Mouse (Mus musculus) liver (tissue): Measurements from ENCODE around the gene Nrxn3.

Experiments
- DNase-seq: peaks from one replicate; pipeline ENCODE4 v3.0.0-alpha.2; 2020; ENCODE audit warnings: mixed read lengths

Nrxn3 gene

DNA sequence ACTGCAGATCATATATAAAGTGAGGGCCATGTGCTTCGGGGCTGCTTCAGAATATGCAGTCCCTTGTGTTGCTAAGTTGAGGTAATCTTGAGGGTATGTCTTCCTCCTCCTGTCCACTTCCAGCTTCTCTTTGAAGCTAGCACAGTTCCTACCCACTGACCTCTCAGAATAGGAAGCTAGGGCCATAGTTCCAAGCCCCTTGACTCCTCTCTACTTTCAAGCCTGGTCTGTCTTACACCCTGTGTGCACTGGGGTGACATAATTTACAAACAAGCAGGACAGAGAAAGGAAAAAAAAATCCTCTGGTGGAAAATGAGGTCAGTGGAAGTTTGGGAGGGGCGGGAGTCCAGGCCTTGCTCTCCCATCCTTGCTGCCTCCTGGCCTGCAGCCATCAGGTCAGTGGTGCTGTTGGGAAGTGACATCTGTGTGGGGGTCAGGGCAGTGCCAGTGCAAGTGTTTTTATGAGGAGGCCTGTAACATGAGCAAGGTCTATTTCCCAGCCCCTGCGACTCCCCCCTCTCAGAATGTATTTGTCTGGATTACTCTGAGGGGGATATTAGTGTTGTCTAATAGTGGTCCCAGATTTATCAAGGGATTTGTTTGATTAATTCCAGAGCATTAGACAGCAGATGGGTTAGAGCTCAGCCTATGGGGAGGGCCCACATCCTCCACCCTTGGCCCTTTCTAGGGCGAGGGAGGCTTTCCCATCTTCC lies 96.1 kb downstream of the Nrxn3 start:
- no peak for DNase-seq

- no peak for DNase-seq
These were observed 96.6 kb downstream of the Nrxn3 start for GRCm38 (mm10) chr12:88819335-88819709.

- DNase-seq: no peak
These were observed 97.5 kb downstream of the Nrxn3 start for GRCm38 (mm10) chr12:88820131-88820530.

- no peak for DNase-seq
These were observed 108.2 kb downstream of the Nrxn3 start for GRCm38 (mm10) chr12:88830851-88831250.

DNA sequence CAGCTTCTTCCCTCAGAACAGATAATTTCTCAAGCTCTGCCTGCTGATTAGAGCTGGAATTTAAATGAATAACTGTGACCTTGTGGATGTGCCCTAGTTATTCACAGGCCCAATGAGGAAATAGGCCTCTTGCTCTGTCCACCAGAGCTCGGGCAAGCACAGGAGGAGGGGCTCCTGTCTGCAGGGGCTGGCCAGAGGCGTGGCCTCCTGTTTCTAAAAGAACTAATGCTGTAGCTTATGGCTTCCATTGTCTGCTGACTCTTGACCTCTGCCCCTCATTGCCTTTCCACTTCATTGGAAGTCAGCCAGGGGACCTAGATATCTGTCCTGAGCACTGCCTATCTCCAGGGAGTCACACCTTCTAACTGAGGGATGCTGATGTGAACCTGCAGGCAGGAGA lies 113.1 kb downstream of the Nrxn3 start:
- no peak for DNase-seq

GRCm38 (mm10) chr12:88839724-88840123 lies 117.0 kb downstream of the Nrxn3 start:
- no peak for DNase-seq

- no peak for DNase-seq
These were observed 118.7 kb downstream of the Nrxn3 start for GRCm38 (mm10) chr12:88841350-88841749.

GRCm38 (mm10) chr12:88850400-88851179 lies 127.9 kb downstream of the Nrxn3 start:
- DNase-seq: no peak

- no peak for DNase-seq
These were observed 131.4 kb downstream of the Nrxn3 start for GRCm38 (mm10) chr12:88854039-88854438.

DNA sequence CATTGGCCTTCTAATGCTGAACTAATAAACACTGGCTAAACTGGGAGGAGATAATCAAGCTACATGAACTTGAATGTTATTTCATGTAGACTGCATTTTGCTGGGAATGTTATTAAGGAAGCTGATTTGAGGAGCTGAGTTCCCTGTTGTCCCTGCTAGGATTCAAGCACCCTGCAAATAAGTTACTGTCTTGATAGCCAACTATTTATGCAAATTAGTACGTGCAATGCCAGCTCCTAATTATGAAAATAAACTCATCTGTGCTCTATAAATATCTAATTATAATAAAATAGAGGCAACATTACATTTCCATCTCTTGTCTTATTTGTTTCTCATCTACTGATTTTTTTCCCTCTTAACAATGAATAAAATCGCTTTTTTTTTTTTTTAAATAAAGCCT lies 135.0 kb downstream of the Nrxn3 start:
- no peak for DNase-seq

DNA sequence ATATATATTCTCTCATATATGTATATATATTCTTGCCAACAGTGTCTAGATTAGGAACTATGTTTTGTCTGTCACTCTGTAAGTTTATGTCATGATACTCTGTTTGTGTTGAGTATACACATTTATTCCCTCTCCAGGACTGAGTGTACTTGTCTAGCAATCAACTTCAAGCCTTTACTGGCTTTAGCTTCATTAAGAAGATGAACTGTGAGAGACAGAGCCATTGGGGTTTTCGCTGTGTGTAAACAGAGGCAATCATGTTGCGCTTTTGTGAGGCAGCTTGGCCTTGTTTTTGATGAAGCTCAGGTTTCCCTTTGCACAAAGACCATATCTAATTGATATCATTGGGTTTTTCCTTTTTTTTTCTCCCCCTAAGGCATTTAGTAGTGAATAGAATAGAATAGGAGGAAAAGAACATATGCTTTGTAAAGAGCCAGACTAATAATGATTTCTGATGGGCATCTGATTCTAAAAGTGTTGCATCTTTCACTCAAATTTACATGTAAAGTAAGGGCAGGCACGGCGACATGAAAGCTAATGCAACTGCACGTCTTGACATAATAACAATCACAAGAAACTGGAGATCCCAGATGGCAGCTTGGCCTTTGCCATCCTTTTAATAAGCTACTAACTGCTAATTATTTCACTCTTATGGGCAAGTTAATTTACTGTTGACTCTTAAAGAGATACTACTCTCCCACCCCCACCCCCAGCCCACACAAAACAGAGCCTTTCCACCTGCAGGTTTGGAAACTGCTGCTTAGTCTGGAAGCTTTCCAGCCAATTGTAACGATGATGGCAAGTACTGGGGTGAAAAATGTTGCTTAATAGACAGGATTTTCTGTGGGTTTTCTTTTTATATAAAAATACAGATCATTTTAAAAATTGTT lies 137.0 kb downstream of the Nrxn3 start:
- no peak for DNase-seq

- DNase-seq: no peak
These were observed 137.7 kb downstream of the Nrxn3 start for GRCm38 (mm10) chr12:88860397-88860796.

DNA sequence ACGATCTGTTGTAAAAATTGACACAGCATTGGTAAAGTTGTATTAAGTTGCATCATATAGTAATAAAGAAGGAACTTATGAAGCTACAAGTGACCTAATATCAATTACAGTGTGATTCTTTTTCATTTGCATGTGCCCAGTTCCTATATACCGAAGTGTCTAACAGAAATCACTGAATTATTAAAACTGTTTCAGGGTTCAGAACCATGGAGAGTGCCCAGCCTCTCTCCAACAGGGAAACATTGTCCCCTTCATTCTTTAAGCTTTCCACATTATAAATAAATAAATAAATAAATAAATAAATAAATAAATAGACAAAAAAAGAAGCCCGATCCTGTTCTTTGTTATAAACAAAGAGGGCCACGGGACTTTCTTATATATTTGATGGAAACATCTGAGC lies 140.4 kb downstream of the Nrxn3 start:
- no peak for DNase-seq

DNA sequence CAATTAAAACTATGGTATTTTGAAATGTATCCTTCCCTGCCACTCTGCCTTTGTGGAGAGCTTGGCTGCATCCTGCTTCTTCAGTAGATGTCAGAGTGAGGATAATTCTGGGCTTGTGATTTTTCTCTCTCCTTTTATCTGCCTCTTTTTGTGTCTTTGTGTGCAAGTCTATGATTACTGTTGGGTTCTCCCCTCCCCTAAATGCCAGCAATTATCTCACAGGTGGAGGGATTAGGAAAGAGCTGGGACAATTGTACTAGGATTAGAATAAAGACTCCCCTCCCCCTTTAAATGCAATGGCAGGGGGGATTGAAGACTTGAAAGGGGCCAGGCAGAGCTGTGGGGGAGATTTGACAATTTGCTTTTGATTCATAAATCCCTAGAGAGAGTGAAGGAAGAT lies 145.6 kb downstream of the Nrxn3 start:
- no peak for DNase-seq

- no peak for DNase-seq
These were observed 174.7 kb downstream of the Nrxn3 start for GRCm38 (mm10) chr12:88897331-88897730.

DNA sequence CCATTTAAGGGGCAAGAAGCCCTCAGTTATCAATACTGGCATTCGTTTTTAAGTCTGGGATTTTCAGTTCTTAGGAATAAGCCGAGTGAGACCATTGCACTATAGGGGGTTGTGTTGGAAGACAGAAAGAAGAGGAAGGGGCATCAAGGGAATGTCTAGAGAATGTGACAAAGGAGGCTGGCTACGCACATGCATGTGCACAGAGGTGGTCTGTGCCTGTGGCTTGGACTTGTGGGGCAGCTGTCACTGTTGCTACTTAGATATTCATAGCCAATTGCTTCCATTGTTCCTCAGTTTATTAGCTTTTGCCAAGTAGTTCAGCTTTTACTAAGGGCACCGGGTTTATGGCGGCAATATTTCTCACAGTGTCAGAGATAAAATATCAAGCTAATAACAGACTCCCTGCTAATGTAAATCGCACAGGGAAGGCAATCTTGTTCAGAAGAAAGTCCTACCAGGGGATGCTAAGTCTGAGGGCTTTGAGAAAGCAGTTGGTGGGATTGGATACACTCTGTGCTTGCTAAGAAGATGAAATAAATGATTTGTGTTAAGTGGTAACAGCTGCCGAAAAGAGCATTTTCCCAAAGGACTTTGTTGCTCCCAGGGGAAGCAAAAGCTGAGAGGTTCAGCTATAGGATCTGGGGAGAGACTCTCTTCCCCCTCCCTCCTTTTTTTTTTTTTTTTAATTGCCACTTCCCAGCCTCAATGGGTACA lies 177.5 kb downstream of the Nrxn3 start:
- DNase-seq: no peak

DNA sequence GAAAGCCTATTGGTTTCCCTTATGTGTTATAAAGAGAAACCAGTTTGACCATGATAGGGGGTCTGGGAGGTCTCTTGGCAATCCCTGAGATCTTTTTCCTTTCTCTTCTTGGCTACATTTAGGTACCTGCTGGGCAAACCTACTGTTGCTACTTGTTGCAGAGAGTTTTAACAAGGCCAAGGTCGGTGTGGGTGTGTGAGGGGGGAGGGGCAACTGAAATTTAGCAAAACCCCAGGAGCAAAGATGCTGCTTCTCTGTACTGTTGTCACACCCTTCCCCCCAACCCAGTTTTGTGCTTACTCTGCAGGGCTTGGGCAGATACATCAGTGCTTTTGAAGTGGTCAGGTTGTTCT lies 178.0 kb downstream of the Nrxn3 start:
- no peak for DNase-seq

- DNase-seq: no peak
These were observed 188.1 kb downstream of the Nrxn3 start for GRCm38 (mm10) chr12:88910761-88911160.

- no peak for DNase-seq
These were observed 194.1 kb downstream of the Nrxn3 start for GRCm38 (mm10) chr12:88916752-88917151.

DNA sequence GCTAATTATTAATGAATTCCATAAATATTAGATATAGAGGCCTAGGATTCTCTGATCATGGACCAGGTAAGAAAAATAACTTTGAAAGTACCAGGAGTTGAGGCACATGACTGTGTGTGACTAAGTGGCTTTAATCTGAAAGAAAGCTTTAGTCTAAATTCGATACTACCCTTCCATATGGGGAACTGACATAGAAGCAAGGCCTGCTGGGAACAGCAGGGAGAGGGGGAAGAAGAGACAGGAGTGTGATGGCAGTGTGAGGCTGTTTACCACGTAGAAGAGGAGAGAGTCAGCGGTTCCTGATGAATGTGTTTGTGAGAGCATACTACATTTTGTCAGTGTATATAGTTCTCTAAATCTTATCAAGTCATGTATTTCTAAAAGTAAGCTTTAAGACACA lies 202.2 kb downstream of the Nrxn3 start:
- DNase-seq: no peak

- DNase-seq: no peak
These were observed 203.6 kb downstream of the Nrxn3 start for GRCm38 (mm10) chr12:88926306-88926705.

GRCm38 (mm10) chr12:88931713-88932112 lies 209.0 kb downstream of the Nrxn3 start:
- no peak for DNase-seq

GRCm38 (mm10) chr12:88939679-88940078 lies 217.0 kb downstream of the Nrxn3 start:
- DNase-seq: no peak
